ENCODE assay signal across 8 mouse cellular contexts in the genomic region with DNA sequence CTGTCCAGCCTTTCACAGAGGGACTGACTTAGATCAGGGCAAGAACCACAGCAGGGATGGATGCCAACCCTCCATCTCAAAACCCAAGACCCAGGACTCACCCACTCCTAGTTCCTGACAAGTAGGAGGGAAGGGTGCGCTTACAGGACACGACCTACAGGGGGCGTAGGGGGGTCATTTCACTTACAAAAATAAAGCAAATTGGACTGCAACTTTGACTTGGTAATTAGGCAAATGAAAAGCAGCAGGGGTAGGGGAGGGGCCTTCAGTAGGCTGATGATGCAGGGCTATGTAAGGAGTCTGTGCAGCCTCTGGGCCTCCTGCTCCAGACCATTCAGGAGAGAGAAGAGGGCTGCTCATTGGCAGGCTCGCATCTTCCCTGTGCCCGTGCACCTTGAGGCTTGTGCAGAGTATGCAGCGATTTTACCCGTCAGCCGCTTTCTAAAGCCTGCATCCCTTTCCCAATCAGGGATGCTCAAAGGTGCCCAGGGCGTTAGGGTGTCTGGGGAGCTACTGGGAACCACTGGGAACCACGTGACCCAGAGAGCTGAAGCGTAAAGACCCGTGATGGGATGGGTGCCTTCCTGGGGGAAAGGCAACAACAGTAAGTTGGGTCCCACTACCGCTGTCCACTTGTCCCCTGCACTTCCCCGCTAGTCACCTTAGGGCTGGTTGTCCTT. TPM values are rescaled to one million over a fixed set of nuclear protein-coding genes. Genes with fewer than 3 reads are reported as not detected.
A peak's percentile ranks its signal among the peaks of the same experiment; 100 is the strongest.
DNase-seq lines count a peak whose midpoint lies in the region; ATAC-seq and TF ChIP-seq lines count a peak whose summit lies in the region.
"Had no signal": no experiment of that assay in that cellular context is flagged by ENCODE, and none has a peak within 500 bp of the region (broad histone marks: within the 10 kb centered on the region; RNA-seq: fewer than 3 reads in every experiment).

No protein-coding gene starts in this region.

- 77% methylated on average over 14 of the region's 14 CpGs for whole genome bisulfite sequencing in liver, adult 2 months
- 59% methylated on average over 14 of the region's 14 CpGs for WGBS in liver, embryonic 11.5 days
- WGBS in midbrain, embryonic 15.5 days = 44% methylated on average over 14 of the region's 14 CpGs
- WGBS in intestine, embryonic 15.5 days = 70% methylated on average over 14 of the region's 14 CpGs

- H3K9ac ChIP-seq in liver, adult 2 months (ENCODE audit: low read depth, low read length) = no peak overlapping the region
- no peak overlapping the region for H3K9ac ChIP-seq in liver, embryonic 11.5 days (ENCODE audit: low read depth, low read length)
- no peak overlapping the region for H3K9ac ChIP-seq in midbrain, embryonic 15.5 days
- H3K9ac ChIP-seq in intestine, embryonic 15.5 days = no peak overlapping the region
- H3K9ac ChIP-seq: limb, embryonic 15.5 days had no signal

- no peak overlapping the region for H3K4me2 ChIP-seq in liver, embryonic 11.5 days
- peak overlapping the region; percentile 4; the same call in 1 of the 2 replicates for H3K4me2 ChIP-seq in midbrain, embryonic 15.5 days
- no peak overlapping the region for H3K4me2 ChIP-seq in intestine, embryonic 15.5 days (replicated peaks)
- H3K4me2 ChIP-seq: limb, embryonic 15.5 days had no signal

- no peak overlapping the region for H3K4me3 ChIP-seq in liver, adult 2 months (ENCODE audit: insufficient read depth, low read depth, low read length)
- no peak overlapping the region for H3K4me3 ChIP-seq in liver, embryonic 11.5 days (ENCODE audit: low read depth, low read length)
- H3K4me3 ChIP-seq in midbrain, embryonic 15.5 days = no peak overlapping the region
- H3K4me3 ChIP-seq in intestine, embryonic 15.5 days (replicated peaks) = no peak overlapping the region
- H3K4me3 ChIP-seq: limb, embryonic 15.5 days had no signal

- no peaks in the 10 kb centered on the region for H3K79me2 ChIP-seq in liver, adult 2 months (ENCODE audit: control insufficient read depth, insufficient read depth, low read length)

- no peak overlapping the region for H3K27ac ChIP-seq in liver, adult 2 months (replicated peaks; ENCODE audit: insufficient read depth, low read depth, low read length)
- no peak overlapping the region for H3K27ac ChIP-seq in liver, embryonic 11.5 days (ENCODE audit: low read depth, low read length)
- peak overlapping the region; percentile 48; the same call in 1 of the 2 replicates for H3K27ac ChIP-seq in midbrain, embryonic 15.5 days
- no peak overlapping the region for H3K27ac ChIP-seq in intestine, embryonic 15.5 days
- H3K27ac ChIP-seq: limb, embryonic 15.5 days had no signal

- TF ChIP-seq CTCF in liver, adult 2 months (IDR thresholded peaks at IDR 0.05; ENCODE audit: low read depth, low read length) = peak; percentile 41; the same call in 1 of the 2 replicates

- no peak for ATAC-seq in liver, embryonic 11.5 days (replicated peaks; ENCODE audit: low FRiP score)
- ATAC-seq in common myeloid progenitor, adult 5-6 weeks (replicated peaks; ENCODE audit: low read depth, poor library complexity, severe bottlenecking) = 0 out of 2 replicates have a peak, but pooled peaks have one; percentile 6
- ATAC-seq in midbrain, embryonic 15.5 days (replicated peaks) = no peak
- ATAC-seq in intestine, embryonic 15.5 days = no peak

- no peaks in the 10 kb centered on the region for H3K27me3 ChIP-seq in liver, adult 2 months (ENCODE audit: control insufficient read depth, insufficient read depth, low read length)
- peaks cover 2% of the 10 kb centered on the region; the same call in 1 of the 2 replicates for H3K27me3 ChIP-seq in liver, embryonic 11.5 days (replicated peaks; ENCODE audit: control insufficient read depth, insufficient read depth, low read length)
- no peaks in the 10 kb centered on the region for H3K27me3 ChIP-seq in midbrain, embryonic 15.5 days (replicated peaks)
- no peaks in the 10 kb centered on the region for H3K27me3 ChIP-seq in intestine, embryonic 15.5 days (replicated peaks)
- H3K27me3 ChIP-seq: limb, embryonic 15.5 days had no signal

- no peaks in the 10 kb centered on the region for H3K4me1 ChIP-seq in liver, adult 2 months (ENCODE audit: control insufficient read depth, insufficient read depth, low read length)
- H3K4me1 ChIP-seq in liver, embryonic 11.5 days (replicated peaks; ENCODE audit: control insufficient read depth, insufficient read depth, low read length) = peaks cover 16% of the 10 kb centered on the region
- H3K4me1 ChIP-seq in midbrain, embryonic 15.5 days = peaks cover 58% of the 10 kb centered on the region
- peaks cover 26% of the 10 kb centered on the region for H3K4me1 ChIP-seq in intestine, embryonic 15.5 days (replicated peaks)

- DNase-seq in liver, adult 2 months (ENCODE audit: extremely low read depth, low read depth, low spot score) = no peak
- DNase-seq in liver, embryonic 11.5 days (ENCODE audit: low spot score) = no peak
- peak; percentile 36 for DNase-seq in Muller cell, postnatal 12 days (ENCODE audit: inconsistent ontology term)
- DNase-seq in testis, postnatal 10 days (ENCODE audit: low spot score) = no peak

- no peaks in the 10 kb centered on the region for H3K9me3 ChIP-seq in liver, embryonic 11.5 days (ENCODE audit: control insufficient read depth, low read length)
- H3K9me3 ChIP-seq in midbrain, embryonic 15.5 days = no peaks in the 10 kb centered on the region
- no peaks in the 10 kb centered on the region for H3K9me3 ChIP-seq in intestine, embryonic 15.5 days
- H3K9me3 ChIP-seq: limb, embryonic 15.5 days had no signal

- H3K36me3 ChIP-seq in liver, adult 2 months (ENCODE audit: control insufficient read depth, insufficient read depth, low read length) = no peaks in the 10 kb centered on the region
- peaks cover 12% of the 10 kb centered on the region for H3K36me3 ChIP-seq in liver, embryonic 11.5 days (ENCODE audit: control insufficient read depth, insufficient read depth, low read length)
- H3K36me3 ChIP-seq in midbrain, embryonic 15.5 days (replicated peaks) = peaks cover 9% of the 10 kb centered on the region; the same call in 1 of the 2 replicates
- 0 out of 2 replicates have a peak, but pooled peaks cover 10% of the 10 kb centered on the region for H3K36me3 ChIP-seq in intestine, embryonic 15.5 days

- no peak for TF ChIP-seq POLR2A in liver, adult 2 months (IDR thresholded peaks at IDR 0.05; ENCODE audit: extremely low read depth, insufficient read depth, low read length)

RNA-seq across cellular contexts. Expression of a gene that starts 8.8 kb away (rescaled TPM):
- total RNA-seq in liver, adult 2 months (2014; rRNA removed) = not detected in 2 replicates
- 0.26 TPM in 1 of 2 replicates, not detected in the other for polyA plus RNA-seq in liver, adult 2 months (2012; rRNA removed)
- polyA plus RNA-seq in liver, embryonic 11.5 days (2014; fragmentation: Nextera tagmentation; extraction: Ambion mirVana) = not detected in 2 replicates
- not detected in 2 replicates for total RNA-seq in common myeloid progenitor, adult 5-6 weeks (2017)
- 0.42 and 0.98 TPM in 2 replicates for polyA plus RNA-seq in midbrain, embryonic 15.5 days (2015; fragmentation: Nextera tagmentation; extraction: Ambion mirVana)
- 0.23 and 0.27 TPM in 2 replicates for polyA plus RNA-seq in intestine, embryonic 15.5 days (2015; fragmentation: Nextera tagmentation; extraction: Ambion mirVana)
- polyA plus RNA-seq: limb, embryonic 15.5 days had no signal

RNA-seq across cellular contexts. Expression of a gene that starts 9.2 kb away (rescaled TPM):
- total RNA-seq in liver, adult 2 months (2014; rRNA removed) = 1.2 and 1.8 TPM in 2 replicates
- 2.9 and 3.7 TPM in 2 replicates for polyA plus RNA-seq in liver, adult 2 months (2012; rRNA removed)
- polyA plus RNA-seq in liver, embryonic 11.5 days (2014; fragmentation: Nextera tagmentation; extraction: Ambion mirVana) = 16.3 and 16.8 TPM in 2 replicates
- total RNA-seq in common myeloid progenitor, adult 5-6 weeks (2017) = 11.0 and 19.6 TPM in 2 replicates
- polyA plus RNA-seq in midbrain, embryonic 15.5 days (2015; fragmentation: Nextera tagmentation; extraction: Ambion mirVana) = 70.6 and 75.7 TPM in 2 replicates
- 39.1 and 39.7 TPM in 2 replicates for polyA plus RNA-seq in intestine, embryonic 15.5 days (2015; fragmentation: Nextera tagmentation; extraction: Ambion mirVana)

RNA-seq across cellular contexts. Expression of a gene that starts 20.7 kb away (rescaled TPM):
- total RNA-seq in liver, adult 2 months (2014; rRNA removed) = 0.09 and 0.20 TPM in 2 replicates
- polyA plus RNA-seq in liver, adult 2 months (2012; rRNA removed) = 0.11 and 0.19 TPM in 2 replicates
- 0.27 and 0.43 TPM in 2 replicates for polyA plus RNA-seq in liver, embryonic 11.5 days (2014; fragmentation: Nextera tagmentation; extraction: Ambion mirVana)
- total RNA-seq in common myeloid progenitor, adult 5-6 weeks (2017) = 0.05 and 0.55 TPM in 2 replicates
- 52.0 and 54.8 TPM in 2 replicates for polyA plus RNA-seq in midbrain, embryonic 15.5 days (2015; fragmentation: Nextera tagmentation; extraction: Ambion mirVana)
- polyA plus RNA-seq in intestine, embryonic 15.5 days (2015; fragmentation: Nextera tagmentation; extraction: Ambion mirVana) = 2.8 and 3.3 TPM in 2 replicates

RNA-seq across cellular contexts. Expression of a gene that starts 47.6 kb away (rescaled TPM):
- 4.5 and 6.2 TPM in 2 replicates for total RNA-seq in liver, adult 2 months (2014; rRNA removed)
- polyA plus RNA-seq in liver, adult 2 months (2012; rRNA removed) = 14.2 and 14.9 TPM in 2 replicates
- polyA plus RNA-seq in liver, embryonic 11.5 days (2014; fragmentation: Nextera tagmentation; extraction: Ambion mirVana) = 25.0 and 28.6 TPM in 2 replicates
- total RNA-seq in common myeloid progenitor, adult 5-6 weeks (2017) = 16.0 and 18.0 TPM in 2 replicates
- 80.6 and 81.1 TPM in 2 replicates for polyA plus RNA-seq in midbrain, embryonic 15.5 days (2015; fragmentation: Nextera tagmentation; extraction: Ambion mirVana)
- polyA plus RNA-seq in intestine, embryonic 15.5 days (2015; fragmentation: Nextera tagmentation; extraction: Ambion mirVana) = 42.6 and 44.5 TPM in 2 replicates

Comparison
In these comparisons a context has a peak if more than half of its experiments do, and no peak if none do; other contexts are left out.
1. RNA of a gene that starts 20.7 kb away (polyA plus RNA-seq): 52.0 to 54.8 TPM in midbrain, embryonic 15.5 days; 2.8 to 3.3 TPM in intestine, embryonic 15.5 days, 0.27 to 0.43 TPM in liver, embryonic 11.5 days and 0.11 to 0.19 TPM in liver, adult 2 months; every median in the first group is over 10 times any median in the second.